Mouse (Mus musculus): ENCODE data around the gene E2f8.

Gene E2f8

DNA sequence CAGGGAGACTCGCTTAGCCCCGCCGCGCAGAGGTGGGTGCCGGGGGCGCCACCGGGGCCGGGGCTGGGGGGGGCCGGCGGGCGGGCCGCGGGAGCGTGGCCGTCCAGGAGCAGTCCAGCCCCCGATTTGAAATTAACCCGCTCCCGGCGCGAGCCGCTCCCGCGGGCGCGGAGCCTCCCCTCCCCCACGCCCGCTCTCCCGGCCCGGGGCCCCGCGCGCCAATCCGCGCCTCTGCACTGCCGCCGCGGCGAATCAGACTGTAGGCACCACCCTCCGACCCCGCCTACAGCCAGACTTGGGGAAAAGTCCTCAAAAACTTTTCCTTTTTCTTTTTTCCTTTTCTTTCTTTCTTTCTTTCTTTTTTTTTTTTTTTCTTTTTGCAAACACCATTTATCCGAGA is at the start of gene E2f8:
TSS of gene E2f8 (minus strand) at position 111 of the 400 bp plus-strand sequence.
- DNase-seq = peak; percentile 86

DNA sequence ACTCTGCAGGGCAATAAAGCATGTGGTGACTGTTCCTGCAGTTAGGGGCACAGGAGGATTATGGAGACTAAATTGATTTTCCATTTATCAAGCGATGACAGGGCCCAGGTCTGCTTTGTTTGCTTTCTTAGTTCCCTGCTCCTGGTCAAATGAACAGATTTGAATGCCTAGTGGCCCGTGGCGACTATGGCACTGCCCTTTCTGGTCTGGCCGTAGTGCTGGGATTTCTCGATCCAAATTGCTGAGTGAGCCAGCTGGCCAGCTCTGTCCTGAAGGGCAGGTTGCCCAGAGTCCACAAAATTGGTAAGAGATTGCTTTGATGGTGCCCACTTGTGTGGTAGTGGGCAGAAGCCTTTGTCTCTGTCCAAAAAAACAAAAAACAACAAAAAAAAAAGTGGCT is 49.0 kb upstream of the E2f8 start:
- no peak for DNase-seq

DNA sequence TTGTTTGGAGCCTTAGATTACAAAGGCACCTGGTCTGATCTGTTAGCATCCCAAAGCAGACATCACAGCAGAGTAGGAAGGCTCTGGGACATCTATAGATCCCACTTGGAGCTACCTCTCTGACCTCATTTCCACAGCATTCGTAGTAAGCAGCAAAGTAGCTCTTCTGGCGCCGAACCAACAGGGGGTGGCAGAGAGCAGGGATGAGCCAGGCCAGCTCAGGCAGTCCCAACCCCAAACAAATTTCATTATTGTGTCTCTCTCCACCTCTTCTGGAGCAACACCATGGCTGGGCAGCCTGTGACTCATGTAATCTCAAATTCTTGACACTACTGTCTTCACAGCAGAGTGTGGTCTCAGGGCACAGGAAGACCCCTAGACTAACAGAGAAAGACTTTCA is 47.0 kb upstream of the E2f8 start:
- DNase-seq = peak; percentile 77

DNA sequence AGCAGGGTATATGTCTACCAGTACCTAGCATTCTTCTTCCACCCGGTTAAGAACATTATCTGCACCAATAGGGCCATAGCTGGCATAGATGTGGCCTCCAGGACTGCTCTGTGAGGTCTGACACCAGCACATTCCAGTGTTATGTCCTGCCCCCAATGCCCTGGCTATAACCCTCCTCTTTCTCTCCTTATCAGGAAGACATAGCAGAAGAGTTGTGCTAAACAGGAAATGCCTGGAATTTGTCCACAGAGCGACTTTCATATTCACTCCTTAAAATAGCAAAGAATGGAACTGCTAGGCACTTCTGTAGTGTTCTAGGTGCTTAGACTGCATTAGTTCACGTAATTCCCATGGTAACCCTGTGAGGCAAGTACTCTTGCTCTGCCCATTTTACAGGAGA is 43.8 kb upstream of the E2f8 start:
- DNase-seq = no peak

DNA sequence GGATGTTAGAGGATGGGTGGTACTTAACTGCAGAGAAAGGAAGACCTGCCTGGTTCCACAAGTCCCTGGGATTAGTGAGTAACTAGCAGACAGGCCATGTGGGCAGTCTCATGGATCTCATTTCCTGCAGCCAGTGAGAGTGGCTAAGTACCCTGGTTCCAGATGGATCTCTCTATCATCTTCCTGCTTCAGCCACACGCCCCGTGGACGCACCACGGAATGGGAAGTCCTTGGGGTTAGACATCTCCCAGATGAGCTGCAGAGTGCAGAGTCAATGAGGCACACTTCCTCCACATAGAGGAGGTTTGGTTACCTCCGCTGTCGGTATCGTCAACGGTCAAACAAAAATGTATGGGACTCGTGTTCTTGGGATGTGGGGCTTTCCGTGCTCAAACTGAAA is 42.2 kb upstream of the E2f8 start:
- no peak for DNase-seq

DNA sequence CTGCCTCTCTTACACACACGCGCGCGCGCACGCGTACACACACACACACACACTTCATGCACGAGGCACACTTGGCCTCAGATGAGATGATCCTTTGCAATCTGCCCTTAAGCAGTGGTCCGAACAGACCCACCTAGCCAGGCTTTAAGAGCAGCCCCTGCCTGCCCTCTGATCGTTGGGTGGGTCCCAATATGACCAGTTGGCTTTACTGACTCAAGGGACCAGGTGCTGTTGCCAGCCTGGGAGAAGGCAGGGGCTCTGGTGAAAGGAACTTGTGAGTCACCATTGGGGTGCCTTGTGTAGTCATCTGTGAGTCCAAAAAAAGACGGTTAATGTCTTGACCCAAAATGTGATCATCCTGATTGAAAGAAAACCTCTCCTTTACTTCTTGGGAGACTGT is 37.0 kb upstream of the E2f8 start:
- DNase-seq = no peak

DNA sequence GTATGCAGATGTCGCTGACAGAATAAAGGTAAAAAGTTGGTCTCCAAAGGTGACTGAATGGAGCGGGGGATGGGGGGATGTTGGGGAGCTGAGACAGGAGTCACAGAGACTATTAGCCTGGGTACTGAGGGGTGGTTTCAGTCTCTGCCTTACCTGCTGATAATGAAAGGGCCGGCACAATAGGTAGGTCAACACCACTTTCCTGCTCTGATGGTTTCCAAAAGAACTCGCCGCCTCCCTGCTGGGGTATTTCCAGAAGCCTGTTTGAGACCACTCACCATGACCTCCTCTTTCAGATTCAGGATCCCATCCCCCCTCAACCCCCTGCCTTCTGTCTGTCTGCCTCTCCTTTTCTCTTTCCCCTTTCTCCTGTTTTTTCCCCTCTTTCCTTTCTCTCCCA is 36.6 kb upstream of the E2f8 start:
- no peak for DNase-seq

DNA sequence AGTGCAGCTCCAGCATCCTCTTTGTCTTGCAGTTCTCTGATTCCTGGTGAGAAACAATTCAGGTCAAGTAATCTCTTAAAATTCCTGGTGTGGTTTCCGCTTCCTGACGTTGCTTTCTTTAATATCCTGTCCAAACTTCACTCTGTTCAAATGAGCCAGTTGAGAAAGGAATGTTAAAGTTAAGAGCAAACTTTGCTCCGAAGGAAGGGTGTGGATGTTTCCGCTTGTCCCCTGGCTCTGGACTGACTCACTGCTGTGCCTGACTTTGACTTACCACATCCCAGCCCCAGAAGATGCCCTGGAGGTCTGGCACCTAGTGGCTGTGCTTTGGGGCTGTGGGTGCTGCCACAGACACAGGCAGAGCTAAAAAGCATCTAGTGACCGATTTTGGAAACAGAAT is 36.1 kb upstream of the E2f8 start:
- no peak for DNase-seq

DNA sequence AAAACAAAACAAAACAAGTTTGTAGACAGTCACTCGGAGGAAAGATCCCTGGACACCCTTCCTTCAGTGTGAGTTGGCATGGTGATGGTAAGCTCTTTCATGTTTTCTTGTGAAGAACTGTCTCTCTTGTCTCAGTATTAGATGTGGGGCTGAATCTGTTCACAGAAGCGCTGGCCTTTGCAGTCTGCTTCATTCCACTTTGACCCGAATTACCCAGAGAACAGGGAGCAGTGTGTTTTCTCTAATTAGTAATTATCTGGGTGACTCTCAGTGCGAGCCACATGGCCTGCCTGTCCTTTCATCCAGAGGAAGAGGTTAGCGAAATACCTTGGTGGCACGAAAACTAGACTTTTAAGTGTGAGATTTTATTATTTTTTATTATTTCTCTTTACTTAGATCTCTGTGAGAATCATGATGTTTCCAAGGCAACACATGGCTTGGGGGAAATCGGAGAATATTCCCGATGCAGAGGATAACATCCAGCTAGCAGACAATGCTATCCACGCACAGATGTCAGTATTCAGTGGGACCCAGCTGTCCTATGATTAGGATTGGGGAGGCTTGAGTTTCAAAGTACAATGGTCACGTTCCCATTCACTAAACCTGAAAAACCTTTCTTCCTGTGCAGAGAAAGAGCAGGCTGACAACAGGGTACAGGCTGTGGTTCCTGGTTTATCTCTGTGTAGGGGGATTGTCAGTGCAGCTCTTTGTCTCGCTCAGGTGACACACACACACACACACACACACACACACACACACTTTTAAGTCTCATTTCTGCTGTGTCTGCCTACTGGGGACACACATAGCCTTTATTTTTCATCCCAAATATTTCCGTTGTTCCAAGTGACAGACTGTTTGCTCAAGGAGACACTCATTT is 33.5 kb upstream of the E2f8 start:
- peak; percentile 85 for DNase-seq

DNA sequence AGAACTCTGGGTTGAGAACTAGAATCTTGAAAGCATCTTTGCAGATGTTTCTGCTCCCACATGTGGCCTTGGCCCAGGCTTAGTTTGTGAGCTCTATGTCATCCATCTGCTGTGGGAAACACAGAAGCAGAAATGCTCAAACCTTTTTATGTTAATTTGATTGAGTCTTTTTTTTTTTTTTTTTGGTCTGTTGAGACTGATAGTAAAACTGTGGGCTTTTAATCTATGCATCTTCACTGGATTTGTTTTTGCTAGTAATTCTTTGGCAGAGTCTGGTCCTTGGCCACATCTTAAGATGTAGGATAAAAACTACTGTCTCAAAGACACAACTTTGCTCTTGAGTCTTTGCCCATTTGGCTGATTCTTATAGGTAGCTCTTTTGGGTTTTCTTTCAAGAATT is 29.8 kb upstream of the E2f8 start:
- DNase-seq = no peak

DNA sequence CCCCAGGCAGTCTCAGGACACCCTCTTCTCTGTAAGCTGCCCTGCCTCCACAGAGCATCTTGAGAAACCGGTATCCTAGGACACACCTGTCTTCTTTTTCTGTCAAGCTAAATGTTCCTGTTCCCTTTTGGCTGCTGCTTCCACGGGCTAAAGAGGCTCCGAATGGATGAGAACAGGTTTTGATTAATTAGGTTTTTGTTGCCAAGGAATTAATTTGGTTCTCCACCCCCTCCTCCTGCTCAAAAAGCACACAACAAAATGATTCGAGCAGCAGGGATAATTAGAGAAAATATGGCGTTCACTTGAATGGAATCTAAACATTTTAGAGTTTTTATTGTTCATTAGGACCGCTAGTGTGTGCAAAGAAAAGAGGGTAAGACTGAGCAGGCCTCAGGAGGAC is 28.9 kb upstream of the E2f8 start:
- no peak for DNase-seq

DNA sequence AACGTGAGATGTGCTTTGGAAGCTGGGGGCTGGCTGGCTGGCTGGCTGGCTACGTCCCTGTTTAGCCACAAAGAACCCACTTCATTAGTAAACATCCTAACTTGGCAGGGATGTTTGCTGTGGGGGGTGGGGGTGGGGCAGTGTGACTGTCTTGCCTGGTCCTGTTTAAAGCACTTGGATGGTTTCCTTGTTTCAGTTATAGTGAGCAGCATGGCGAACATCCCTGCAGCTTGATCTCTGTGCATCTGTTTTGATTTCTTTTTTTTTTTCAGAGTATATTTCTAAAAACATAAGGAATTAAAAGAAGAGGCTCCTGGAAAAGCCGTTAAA is 27.9 kb upstream of the E2f8 start:
- DNase-seq = no peak

DNA sequence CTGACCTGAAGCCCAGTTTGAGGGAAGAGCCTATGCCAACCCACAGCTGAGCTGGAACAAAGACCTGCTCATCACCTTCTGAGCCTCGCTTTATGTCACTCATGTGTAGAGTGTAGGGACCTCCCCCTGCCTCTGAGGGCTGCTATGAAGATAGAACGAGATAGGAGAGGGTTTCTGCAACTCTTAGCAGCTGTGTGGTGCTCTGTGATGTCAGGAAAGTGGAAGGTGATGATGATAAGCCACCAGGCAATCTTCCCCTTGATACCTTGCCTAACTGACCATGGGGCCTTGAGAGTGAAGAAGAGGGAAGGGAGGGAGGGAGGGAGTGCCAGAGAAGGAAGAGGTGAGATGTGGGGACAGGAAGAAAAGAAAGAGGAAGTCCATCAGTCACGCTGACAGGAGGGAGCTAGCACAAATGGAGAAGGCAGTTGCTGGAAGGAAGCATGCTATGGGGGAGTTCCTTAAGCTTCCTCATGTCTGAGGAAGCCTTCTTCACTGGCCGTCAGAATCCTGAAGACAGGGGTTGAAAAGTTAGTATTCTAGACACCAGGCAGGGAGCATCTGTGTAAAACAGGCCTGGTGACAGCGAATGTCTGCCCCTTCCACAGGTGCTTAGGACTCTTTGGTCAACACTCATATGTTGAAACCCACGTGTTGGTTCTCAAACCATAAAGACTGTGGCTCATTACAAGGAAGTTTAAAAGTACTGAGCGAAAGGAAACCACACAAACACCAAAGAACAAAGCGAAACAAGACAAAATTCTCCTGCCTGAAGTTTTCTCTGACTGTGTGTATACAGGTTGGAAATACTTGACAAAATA is 27.3 kb upstream of the E2f8 start, which contains the start of gene Nav2:
TSS of gene Nav2 (plus strand) at position 196 of the 821 bp plus-strand sequence.
- DNase-seq = no peak

DNA sequence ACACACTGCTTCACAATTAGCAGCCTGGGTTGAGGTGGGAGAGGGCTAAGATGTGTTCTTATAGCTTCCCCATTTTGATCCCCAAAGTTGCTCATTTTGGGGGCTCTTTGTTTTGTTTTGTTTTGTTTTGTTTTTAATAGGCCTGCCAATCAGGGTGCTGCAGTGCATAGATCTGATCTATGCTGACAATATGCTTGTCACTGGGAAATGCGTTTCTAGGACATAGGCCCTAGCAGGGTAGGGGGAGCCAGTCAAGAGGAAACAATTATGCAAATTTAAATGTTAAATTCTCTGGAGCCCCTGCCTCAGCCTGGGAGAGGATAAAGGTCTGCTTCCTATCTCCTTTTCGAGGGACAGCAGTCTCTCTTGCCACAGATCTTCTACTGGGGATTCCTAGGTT is 21.1 kb upstream of the E2f8 start:
- peak; percentile 87 for DNase-seq

DNA sequence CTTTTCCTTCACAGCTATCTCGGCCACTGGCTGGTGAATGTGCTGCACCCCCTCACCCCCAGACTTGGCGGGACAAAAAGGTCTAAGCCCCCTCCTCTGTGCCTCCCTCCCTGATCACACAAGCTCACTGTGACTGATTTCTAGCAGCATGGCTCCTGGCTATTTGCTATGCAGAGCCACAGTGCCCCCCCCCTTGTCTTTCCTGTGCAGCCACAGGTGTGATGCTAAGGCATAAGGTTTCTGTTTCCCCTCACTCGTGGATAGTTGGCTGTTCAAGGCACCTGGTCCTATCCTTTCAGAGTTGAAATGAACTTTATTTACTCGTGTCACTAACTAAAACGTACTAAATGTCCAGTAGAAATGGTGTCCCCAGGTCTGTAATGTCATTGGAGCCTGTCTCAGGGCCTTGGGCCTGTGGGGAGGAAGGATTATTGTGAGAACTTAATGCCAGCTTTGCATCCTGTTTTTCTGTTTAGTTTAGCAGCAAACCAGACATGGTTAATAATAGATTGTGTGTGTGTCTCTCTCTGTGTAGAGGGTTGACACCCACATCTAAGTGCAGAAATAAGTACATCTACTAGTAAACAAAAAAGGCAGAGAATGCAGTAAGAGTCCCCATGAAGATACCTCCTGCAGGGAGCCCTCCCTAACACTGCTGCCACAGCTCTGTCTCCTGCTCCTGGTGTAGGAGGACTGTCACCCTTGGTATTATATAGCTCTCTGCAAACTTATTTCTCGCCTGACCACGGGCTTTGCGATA is 19.2 kb upstream of the E2f8 start:
- DNase-seq = no peak

DNA sequence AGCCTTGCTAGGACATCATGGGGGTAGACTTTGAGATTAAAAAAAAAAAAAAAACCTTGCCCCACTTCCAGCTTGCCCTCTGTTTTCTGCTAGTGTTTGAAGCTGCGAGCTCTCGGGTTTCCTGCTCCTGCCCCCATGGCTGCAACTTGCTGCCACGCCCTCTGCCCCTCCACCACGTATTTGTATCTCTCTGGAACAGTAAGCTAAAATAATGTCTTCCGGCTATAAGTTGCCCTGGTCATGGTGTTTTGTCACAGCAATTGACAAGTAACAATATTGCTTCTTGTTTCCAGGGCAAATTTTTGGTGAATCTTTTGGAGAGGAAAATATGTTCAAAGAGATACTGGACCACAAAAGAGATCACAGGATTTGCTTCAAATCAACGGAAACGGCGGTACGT is 17.0 kb upstream of the E2f8 start:
- DNase-seq = no peak

DNA sequence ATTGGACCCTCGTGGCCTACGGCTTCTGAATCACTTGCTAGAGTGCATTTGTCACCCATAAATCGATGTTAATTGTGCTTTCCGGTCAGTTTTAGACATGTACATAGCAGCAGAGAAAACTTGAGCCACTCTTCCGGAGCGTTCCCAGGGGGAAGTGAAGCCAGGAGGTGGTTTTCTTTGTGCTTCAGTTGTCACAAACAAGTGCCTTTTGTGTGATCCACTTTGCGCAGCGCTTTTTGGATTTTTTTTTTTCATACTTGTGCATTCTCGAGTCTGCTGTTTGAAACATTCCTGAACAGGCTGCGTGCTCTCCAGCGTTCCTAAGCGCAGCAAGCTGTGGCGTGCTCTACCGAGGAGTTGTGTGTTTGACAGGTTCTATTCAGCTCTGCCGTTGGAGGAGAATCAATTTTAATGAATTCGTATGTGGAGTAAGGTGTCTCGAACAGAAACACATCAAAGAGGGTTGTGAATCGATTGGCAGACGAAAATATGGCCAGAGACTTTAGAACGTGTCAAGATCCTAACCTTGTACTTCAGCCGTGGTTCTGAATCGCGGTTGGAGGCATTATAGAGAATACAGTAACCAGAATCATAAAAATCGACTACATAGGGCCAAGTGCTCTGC is 16.3 kb upstream of the E2f8 start:
- peak; percentile 90 for DNase-seq

DNA sequence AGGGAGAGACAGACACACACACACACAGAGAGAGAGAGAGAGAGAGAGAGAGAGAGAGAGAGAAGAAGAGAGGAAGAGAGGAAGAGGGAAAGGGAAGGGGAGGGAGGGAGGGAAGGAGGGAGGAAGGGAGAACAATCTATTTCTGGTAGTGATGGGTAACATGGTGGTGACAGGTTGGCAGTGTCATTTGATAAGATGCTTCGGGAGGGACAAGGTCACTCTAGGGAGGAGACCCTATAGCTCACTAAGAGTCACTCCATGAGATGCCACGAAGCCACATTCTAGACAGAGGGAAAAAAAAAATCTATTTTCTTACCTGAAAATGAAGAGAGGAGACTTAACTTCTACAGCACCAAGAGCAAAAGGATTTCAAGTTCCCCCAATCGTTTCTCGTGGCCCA is 14.7 kb upstream of the E2f8 start:
- no peak for DNase-seq

DNA sequence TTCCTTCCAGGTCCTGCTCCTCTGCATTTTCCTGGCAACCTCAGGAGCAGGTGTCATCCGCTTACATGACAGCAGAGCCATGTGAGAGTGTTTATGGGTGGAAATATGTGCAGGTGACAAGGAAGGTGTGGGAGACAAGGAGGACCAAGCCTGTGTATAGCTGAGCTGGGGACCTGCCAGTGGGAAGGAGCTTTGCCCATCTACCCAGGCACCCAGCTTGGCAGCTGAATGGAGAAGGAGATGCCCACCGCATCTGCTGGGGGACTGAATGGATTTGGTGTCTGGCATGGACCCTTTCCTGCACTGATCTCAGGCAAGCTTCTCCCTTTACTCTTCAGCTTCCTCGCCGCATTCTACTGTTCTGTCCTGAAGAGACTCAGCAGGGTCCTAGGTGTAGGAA is 14.1 kb upstream of the E2f8 start:
- DNase-seq = no peak

DNA sequence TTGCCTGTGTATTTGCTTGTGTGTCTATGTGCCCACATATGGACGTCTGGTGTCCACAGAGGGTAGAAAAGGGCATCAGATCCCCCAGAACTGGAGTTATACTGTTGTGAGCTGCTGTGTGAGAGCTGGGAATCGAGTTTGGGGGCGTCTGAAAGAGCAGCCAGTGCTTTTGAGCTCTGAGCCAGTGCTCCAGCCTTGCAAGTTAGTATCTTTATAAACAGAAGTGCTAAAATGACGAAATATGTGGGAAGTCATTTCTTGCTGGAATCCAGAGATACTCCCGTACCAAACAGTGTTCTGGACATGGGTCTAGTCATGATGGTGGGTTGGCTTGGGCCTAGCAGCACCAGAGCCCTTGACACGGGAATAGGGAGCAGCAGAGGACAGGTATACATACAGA is 13.4 kb upstream of the E2f8 start:
- DNase-seq = no peak

DNA sequence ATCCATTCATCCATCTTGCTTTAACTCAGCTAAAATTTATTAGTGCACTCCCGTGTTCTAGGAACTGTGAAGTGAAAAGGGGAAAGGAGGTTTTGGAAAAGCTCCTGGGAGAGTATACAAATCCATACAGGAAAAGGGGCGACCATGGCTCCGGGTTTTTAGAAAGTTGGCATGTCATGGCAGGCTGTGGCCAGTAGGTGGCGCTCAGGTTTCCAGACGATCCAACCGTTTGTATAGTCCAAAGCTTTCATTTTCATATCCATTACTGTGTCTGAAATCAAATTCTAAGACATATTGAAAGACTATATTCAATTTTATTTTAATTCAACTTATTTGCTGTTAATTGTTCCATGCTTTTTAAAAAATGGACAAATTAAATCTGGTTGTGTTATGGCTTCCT is 12.8 kb upstream of the E2f8 start:
- peak; percentile 72 for DNase-seq

DNA sequence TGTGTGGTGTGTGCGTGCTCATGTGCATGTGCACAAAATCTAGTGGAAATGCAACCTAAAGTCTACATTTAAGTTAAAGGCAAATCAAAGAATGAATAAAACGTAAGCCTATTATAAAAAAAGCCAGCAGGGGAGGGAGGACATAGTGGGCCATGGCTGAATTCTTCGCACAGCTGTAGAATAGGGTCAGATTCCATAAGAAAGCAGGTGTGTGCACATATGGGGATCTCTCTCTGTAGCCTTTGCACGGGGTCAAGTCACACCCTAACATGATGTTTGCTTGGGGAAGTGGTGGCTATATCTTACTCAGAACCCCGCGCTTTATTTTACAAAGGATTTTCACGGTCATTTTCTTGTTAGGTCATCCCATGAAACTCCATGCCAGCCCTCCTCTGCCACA is 11.7 kb upstream of the E2f8 start:
- no peak for DNase-seq

DNA sequence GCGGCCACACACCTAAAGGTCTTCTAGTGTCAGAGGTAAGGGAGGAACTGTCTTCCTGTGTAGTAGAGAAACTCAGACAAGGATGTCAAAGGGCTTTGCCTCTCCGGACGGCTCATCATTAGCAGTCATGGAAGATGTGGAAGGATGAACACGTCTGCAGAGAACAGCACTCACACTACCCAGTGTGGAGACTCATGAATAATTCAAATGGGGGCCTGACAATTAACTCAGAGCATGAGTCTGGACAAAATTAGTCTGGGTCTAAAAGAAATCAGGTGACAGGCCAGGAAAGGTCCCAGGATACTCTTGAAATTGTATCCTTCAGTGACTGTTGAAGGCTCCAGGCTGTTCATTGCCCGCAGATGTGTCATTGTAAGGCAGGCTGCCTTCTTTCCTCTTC is 9.6 kb upstream of the E2f8 start:
- DNase-seq = peak; percentile 61

All from retina, postnatal 1 day (tissue).